Mouse (Mus musculus): ENCODE results near the gene Erc2. TPM values are rescaled to one million over a fixed set of nuclear protein-coding genes. Genes with fewer than 3 reads are reported as not detected.

The Erc2 gene
- polyA plus RNA-seq, 1 experiment from 2014 or later: 3.1 TPM

DNA sequence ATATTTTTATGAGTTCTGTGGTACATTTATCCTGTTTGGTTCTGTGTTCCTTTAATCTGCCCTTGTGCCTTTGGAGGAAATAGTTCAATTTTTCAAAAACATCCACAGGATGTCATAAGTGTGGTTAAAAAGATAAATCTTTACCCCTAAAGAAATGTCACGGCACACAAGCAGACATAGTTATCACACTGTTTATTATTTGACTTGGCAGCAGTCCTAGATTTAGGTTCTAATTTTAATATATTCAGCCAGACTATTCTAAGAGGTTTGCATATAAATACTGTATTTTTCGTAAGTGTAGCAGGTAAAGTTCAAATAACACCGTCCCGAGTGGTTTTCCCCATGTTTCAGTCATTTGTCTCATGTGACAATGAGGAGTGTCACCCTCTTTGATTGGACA lies 548.5 kb downstream of the Erc2 start:
- Histone ChIP-seq H3K4me3 (ENCODE audit: low read depth, low read length) (no peak overlapping the region), H3K4me1 (replicated peaks; ENCODE audit: control insufficient read depth, insufficient read depth, low read length) (no peaks in the 10 kb centered on the region), H3K36me3 (ENCODE audit: control insufficient read depth, insufficient read depth) (no peaks in the 10 kb centered on the region), H3K4me2 (replicated peaks; ENCODE audit: low read depth) (no peak overlapping the region), H3K9ac (ENCODE audit: low read depth, low read length) (no peak overlapping the region), H3K27ac (ENCODE audit: low read depth, low read length) (no peak overlapping the region), H3K9me3 (ENCODE audit: control insufficient read depth) (no peaks in the 10 kb centered on the region), H3K27me3 (replicated peaks; ENCODE audit: control insufficient read depth, insufficient read depth, low read length) (no peaks in the 10 kb centered on the region)
- no peak for ATAC-seq
- WGBS: 62% methylated on average over 4 of the region's 4 CpGs
- TF ChIP-seq CTCF (IDR thresholded peaks at IDR 0.05; ENCODE audit: low read depth): no peak

GRCm38 (mm10) chr14:28171364-28171763 lies 549.1 kb downstream of the Erc2 start:
- H3K36me3 ChIP-seq (ENCODE audit: control insufficient read depth, insufficient read depth): no peaks in the 10 kb centered on the region
- no peak overlapping the region for H3K4me2 ChIP-seq (replicated peaks; ENCODE audit: low read depth)
- H3K27me3 ChIP-seq (replicated peaks; ENCODE audit: control insufficient read depth, insufficient read depth, low read length): no peaks in the 10 kb centered on the region
- TF ChIP-seq CTCF (IDR thresholded peaks at IDR 0.05; ENCODE audit: low read depth): no peak
- no peaks in the 10 kb centered on the region for H3K9me3 ChIP-seq (ENCODE audit: control insufficient read depth)
- no peaks in the 10 kb centered on the region for H3K4me1 ChIP-seq (replicated peaks; ENCODE audit: control insufficient read depth, insufficient read depth, low read length)
- no peak overlapping the region for H3K4me3 ChIP-seq (ENCODE audit: low read depth, low read length)
- 57% methylated on average over 2 of the region's 2 CpGs for WGBS
- H3K27ac ChIP-seq (ENCODE audit: low read depth, low read length): no peak overlapping the region
- H3K9ac ChIP-seq (ENCODE audit: low read depth, low read length): no peak overlapping the region
- no peak for ATAC-seq

- Histone ChIP-seq H3K9ac (ENCODE audit: low read depth, low read length) (no peak overlapping the region), H3K4me1 (replicated peaks; ENCODE audit: control insufficient read depth, insufficient read depth, low read length) (no peaks in the 10 kb centered on the region), H3K4me2 (replicated peaks; ENCODE audit: low read depth) (no peak overlapping the region), H3K27me3 (replicated peaks; ENCODE audit: control insufficient read depth, insufficient read depth, low read length) (no peaks in the 10 kb centered on the region), H3K9me3 (ENCODE audit: control insufficient read depth) (no peaks in the 10 kb centered on the region), H3K4me3 (ENCODE audit: low read depth, low read length) (no peak overlapping the region), H3K27ac (ENCODE audit: low read depth, low read length) (no peak overlapping the region), H3K36me3 (ENCODE audit: control insufficient read depth, insufficient read depth) (no peaks in the 10 kb centered on the region)
- no peak for TF ChIP-seq CTCF (IDR thresholded peaks at IDR 0.05; ENCODE audit: low read depth)
- WGBS: 75% methylated on average over 4 of the region's 4 CpGs
- no peak for ATAC-seq
Observed at GRCm38 (mm10) chr14:28173736-28174135, 551.5 kb downstream of the Erc2 start.

DNA sequence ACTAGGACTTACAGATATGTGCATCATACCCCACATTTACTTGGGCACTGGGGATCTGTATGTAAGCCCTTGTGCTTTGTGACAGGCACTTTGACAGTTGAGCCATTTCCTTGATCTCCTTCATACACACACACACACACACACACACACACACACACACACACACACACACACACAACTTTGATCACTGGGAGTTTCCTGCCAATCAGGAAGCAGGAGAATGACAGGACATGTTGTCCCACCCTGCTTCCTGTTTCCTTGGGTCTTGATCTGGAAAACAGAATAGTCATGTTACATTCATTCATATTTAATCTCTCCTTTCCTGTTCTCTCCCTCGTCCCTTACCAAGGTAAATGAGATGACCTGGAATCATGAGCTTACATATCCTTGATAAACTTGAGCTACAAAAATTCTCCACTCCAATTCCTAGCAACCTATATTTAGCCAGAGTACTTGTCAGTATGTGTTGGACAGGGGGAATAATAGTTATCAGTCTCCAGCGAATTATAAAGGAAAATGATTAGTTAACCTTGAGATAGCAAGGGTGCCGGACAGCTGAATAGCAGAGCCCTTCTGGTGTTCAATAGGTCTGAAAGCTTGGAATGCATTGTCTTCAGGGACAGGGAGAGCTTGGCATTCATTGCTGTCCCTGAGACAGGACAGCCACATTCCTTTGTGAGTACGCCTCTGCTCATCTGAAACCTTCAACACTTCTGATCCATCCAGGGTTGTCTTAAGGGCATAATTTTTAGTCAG lies 559.0 kb downstream of the Erc2 start:
- WGBS: 62% methylated on average over 4 of the region's 4 CpGs
- Histone ChIP-seq H3K27me3 (replicated peaks; ENCODE audit: control insufficient read depth, insufficient read depth, low read length) (no peaks in the 10 kb centered on the region), H3K27ac (ENCODE audit: low read depth, low read length) (no peak overlapping the region), H3K9ac (ENCODE audit: low read depth, low read length) (no peak overlapping the region), H3K4me1 (replicated peaks; ENCODE audit: control insufficient read depth, insufficient read depth, low read length) (no peaks in the 10 kb centered on the region), H3K9me3 (ENCODE audit: control insufficient read depth) (no peaks in the 10 kb centered on the region), H3K4me2 (replicated peaks; ENCODE audit: low read depth) (no peak overlapping the region), H3K36me3 (ENCODE audit: control insufficient read depth, insufficient read depth) (no peaks in the 10 kb centered on the region), H3K4me3 (ENCODE audit: low read depth, low read length) (no peak overlapping the region)
- no peak for ATAC-seq
- TF ChIP-seq CTCF (IDR thresholded peaks at IDR 0.05; ENCODE audit: low read depth): no peak

DNA sequence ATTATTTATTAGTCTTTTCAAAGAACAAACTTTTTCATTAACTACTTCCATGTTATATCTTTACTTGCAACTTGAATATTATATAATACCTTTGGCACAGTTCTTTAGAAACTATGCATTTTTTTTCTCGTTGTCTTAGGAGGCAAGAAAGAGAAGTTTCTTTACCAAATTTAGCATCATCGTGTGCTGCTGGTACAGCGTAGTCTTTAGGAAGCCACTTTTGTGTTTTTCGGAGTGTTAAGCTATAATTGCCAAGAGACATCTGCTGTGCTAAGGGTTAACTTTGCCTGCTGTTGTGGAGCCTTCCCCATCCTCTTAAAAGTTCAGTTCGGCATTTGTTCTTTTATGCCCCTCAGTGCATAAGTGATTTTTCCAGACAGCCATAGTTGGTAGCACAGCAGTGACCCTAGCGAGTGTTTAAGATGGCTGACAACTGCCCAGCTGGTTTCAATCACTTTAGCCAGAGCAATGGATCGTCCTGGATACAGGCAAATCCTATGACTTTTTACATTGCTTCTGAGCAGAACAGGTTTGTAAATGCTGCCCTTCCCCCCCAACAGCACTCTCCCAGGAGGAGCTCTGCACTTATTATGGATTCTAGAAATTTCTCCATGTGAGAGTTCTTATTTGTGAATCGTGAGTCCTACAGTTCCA lies 570.6 kb downstream of the Erc2 start:
- H3K27me3 ChIP-seq (replicated peaks; ENCODE audit: control insufficient read depth, insufficient read depth, low read length): no peaks in the 10 kb centered on the region
- no peaks in the 10 kb centered on the region for H3K36me3 ChIP-seq (ENCODE audit: control insufficient read depth, insufficient read depth)
- H3K4me2 ChIP-seq (replicated peaks; ENCODE audit: low read depth): no peak overlapping the region
- no peak overlapping the region for H3K27ac ChIP-seq (ENCODE audit: low read depth, low read length)
- H3K9me3 ChIP-seq (ENCODE audit: control insufficient read depth): no peaks in the 10 kb centered on the region
- H3K4me1 ChIP-seq (replicated peaks; ENCODE audit: control insufficient read depth, insufficient read depth, low read length): no peaks in the 10 kb centered on the region
- TF ChIP-seq CTCF (IDR thresholded peaks at IDR 0.05; ENCODE audit: low read depth): no peak
- no peak overlapping the region for H3K9ac ChIP-seq (ENCODE audit: low read depth, low read length)
- no peak overlapping the region for H3K4me3 ChIP-seq (ENCODE audit: low read depth, low read length)
- WGBS: 69% methylated on average over 8 of the region's 8 CpGs
- ATAC-seq: no peak

GRCm38 (mm10) chr14:28203874-28204273 lies 581.6 kb downstream of the Erc2 start:
- Histone ChIP-seq H3K27me3 (replicated peaks; ENCODE audit: control insufficient read depth, insufficient read depth, low read length) (no peaks in the 10 kb centered on the region), H3K9me3 (ENCODE audit: control insufficient read depth) (no peaks in the 10 kb centered on the region), H3K36me3 (ENCODE audit: control insufficient read depth, insufficient read depth) (no peaks in the 10 kb centered on the region), H3K4me3 (ENCODE audit: low read depth, low read length) (no peak overlapping the region), H3K9ac (ENCODE audit: low read depth, low read length) (no peak overlapping the region), H3K4me1 (replicated peaks; ENCODE audit: control insufficient read depth, insufficient read depth, low read length) (no peaks in the 10 kb centered on the region), H3K27ac (ENCODE audit: low read depth, low read length) (no peak overlapping the region), H3K4me2 (replicated peaks; ENCODE audit: low read depth) (no peak overlapping the region)
- TF ChIP-seq CTCF (IDR thresholded peaks at IDR 0.05; ENCODE audit: low read depth): no peak
- ATAC-seq: no peak
- 84% methylated on average over 4 of the region's 4 CpGs for WGBS
